Mouse (Mus musculus) neural tube, embryonic 14.5 days (tissue): ENCODE measurements at regions not wholly inside any gene's neighbourhood (a gene's known extent, or its start where the extent isn't known, plus 50 kb on each side); places are given as distances from the start of the nearest gene placed in this dataset.
A peak's percentile ranks its signal among the peaks of the same experiment; 100 is the strongest.

Source experiments
- ATAC-seq: fragments of 200-750 bp; cut with Nextera tagmentation; 2 replicates; pipeline ENCODE4 v1.8.0; 2017; ENCODE audit warnings: low read depth, mild to moderate bottlenecking, moderate TSS enrichment, moderate library complexity
- H3K27ac ChIP-seq: fragments of 300-500 bp; sonication (generic); 2 replicates; pipeline ENCODE4 v1.5.1; 2014; ENCODE audit warnings: low read depth, mild to moderate bottlenecking, control low read depth, low read length, moderate library complexity, mixed read lengths
- H3K27me3 ChIP-seq: fragments of 300-500 bp; sonication (generic); 2 replicates; pipeline ENCODE4 v1.6.1; 2014; ENCODE audit warnings: low read length; ENCODE audit not compliant: control insufficient read depth, insufficient read depth
- H3K36me3 ChIP-seq: fragments of 300-500 bp; sonication (generic); 2 replicates; pipeline ENCODE4 v1.6.1; 2014; ENCODE audit warnings: low read length, mixed read lengths; ENCODE audit not compliant: control insufficient read depth, insufficient read depth
- H3K4me1 ChIP-seq: fragments of 300-500 bp; sonication (generic); 2 replicates; pipeline ENCODE4 v1.6.1; 2014; ENCODE audit warnings: low read length; ENCODE audit not compliant: control insufficient read depth, insufficient read depth
- H3K4me2 ChIP-seq: fragments of 300-500 bp; sonication (generic); 2 replicates; pipeline ENCODE4 v1.6.1; 2014; ENCODE audit warnings: mild to moderate bottlenecking, low read depth, low read length, control low read depth
- H3K4me3 ChIP-seq: fragments of 300-500 bp; sonication (generic); 2 replicates; pipeline ENCODE4 v1.5.1; 2014; ENCODE audit warnings: low read depth, low read length, control low read depth, mixed read lengths
- H3K9ac ChIP-seq: fragments of 300-500 bp; sonication (generic); replicated peaks from 2 replicates; pipeline ENCODE4 v1.6.1; 2014; ENCODE audit warnings: low read depth, mild to moderate bottlenecking, control low read depth, low read length, mixed read lengths
- H3K9me3 ChIP-seq: fragments of 300-500 bp; sonication (generic); 2 replicates; pipeline ENCODE4 v1.6.1; 2016; ENCODE audit warnings: low read length; ENCODE audit not compliant: control insufficient read depth
- WGBS: fragments of 180-500 bp; shearing (Covaris S2); extraction: QIAGEN DNeasy Blood & Tissue Kit; methylation state at CpG from one replicate; pipeline ENCODE4 v1.1.7; 2014; 5-methylcytosine and 5-hydroxymethylcytosine counted together

DNA sequence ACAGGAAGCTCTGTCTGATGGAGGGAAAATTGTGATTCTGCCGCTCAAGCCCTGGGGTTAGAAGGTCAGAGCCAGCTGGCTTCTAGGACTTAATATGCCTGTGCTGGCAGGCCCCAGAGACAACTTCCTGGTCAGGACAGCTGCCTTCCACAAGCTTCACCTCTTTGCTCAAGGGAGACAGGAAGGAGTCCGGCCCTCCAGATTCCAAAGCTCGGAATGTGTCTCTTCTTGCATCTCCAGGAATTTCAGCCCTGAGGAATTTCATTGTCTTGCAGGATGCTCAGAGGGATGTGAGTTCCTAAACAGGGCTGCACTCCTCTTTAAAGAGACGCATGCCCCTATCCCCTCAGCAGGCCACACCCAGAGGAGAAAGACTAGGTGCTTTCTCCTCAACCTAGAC is 127.7 kb downstream of the Emx2 start:
- Histone ChIP-seq H3K27me3 (0 out of 2 replicates have a peak, but pooled peaks cover 4% of the 10 kb centered on the region), H3K4me3 (no peak overlapping the region), H3K4me1 (no peaks in the 10 kb centered on the region), H3K9ac (no peak overlapping the region), H3K36me3 (no peaks in the 10 kb centered on the region), H3K4me2 (no peak overlapping the region), H3K9me3 (no peaks in the 10 kb centered on the region), H3K27ac (no peak overlapping the region)
- 48% methylated on average over 4 of the region's 4 CpGs for WGBS
- ATAC-seq: no peak

- Histone ChIP-seq H3K27me3 (0 out of 2 replicates have a peak, but pooled peaks cover 4% of the 10 kb centered on the region), H3K27ac (no peak overlapping the region), H3K36me3 (no peaks in the 10 kb centered on the region), H3K4me1 (no peaks in the 10 kb centered on the region), H3K9me3 (no peaks in the 10 kb centered on the region), H3K4me3 (no peak overlapping the region), H3K9ac (no peak overlapping the region), H3K4me2 (no peak overlapping the region)
- 77% methylated on average over 12 of the region's 12 CpGs for WGBS
- no peak for ATAC-seq
These were observed 129.1 kb downstream of the Emx2 start for GRCm38 (mm10) chr19:59587303-59587702.

DNA sequence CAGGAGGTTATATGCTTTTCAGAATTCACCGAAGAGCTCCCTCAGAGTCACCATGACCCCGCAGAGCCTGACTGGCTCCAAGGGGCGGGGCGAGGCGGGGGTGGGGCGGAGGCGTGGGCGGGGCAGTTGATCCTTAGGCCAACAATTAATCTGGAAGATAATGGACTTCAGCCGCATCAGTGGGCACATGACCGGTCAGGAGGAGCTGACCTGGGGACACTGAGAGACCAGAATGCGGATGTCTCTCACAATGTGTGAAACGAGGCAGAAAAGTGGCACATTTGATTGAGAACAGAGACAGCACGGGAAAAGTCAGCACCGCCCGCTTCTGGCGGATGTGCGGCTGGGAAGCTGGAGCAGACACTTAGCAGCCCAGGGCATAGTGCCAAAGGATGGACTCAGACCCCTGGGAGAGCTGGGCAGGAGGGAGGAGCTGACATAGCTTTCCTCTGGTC is 129.9 kb downstream of the Emx2 start:
- peak overlapping the region; percentile 47 for H3K4me2 ChIP-seq
- no peak overlapping the region for H3K27ac ChIP-seq
- no peaks in the 10 kb centered on the region for H3K4me1 ChIP-seq
- H3K27me3 ChIP-seq: 0 out of 2 replicates have a peak, but pooled peaks cover 4% of the 10 kb centered on the region
- H3K36me3 ChIP-seq: no peaks in the 10 kb centered on the region
- WGBS: 2% methylated on average over 17 of the region's 17 CpGs
- no peak overlapping the region for H3K9ac ChIP-seq
- H3K4me3 ChIP-seq: peak overlapping the region; percentile 16; the same call in 1 of the 2 replicates
- ATAC-seq: peak; percentile 66; the same call in 1 of the 2 replicates
- H3K9me3 ChIP-seq: no peaks in the 10 kb centered on the region

DNA sequence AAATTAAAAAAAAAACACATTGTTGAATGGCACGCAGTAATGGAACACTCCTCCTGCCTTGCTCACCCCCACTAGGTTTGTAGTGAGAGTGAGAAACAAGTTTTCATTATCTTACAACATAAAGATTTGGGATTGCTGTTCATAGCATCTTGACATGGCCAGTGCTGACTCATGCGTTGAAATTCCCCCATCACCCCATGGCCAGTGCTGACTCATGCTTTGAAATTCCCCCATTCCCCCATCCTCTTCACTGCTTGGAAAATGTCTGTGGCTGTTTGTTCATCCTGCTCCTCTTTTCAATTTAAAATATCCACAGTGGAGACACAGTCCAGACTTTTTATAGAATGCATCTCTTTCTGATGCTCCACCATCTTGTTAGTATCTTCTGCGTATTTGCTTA is 131.8 kb downstream of the Emx2 start:
- over 99% methylated on average over 3 of the region's 3 CpGs for WGBS
- Histone ChIP-seq H3K27me3 (0 out of 2 replicates have a peak, but pooled peaks cover 4% of the 10 kb centered on the region), H3K9me3 (no peaks in the 10 kb centered on the region), H3K9ac (no peak overlapping the region), H3K4me1 (no peaks in the 10 kb centered on the region), H3K4me2 (no peak overlapping the region), H3K4me3 (no peak overlapping the region), H3K36me3 (no peaks in the 10 kb centered on the region), H3K27ac (no peak overlapping the region)
- ATAC-seq: no peak

DNA sequence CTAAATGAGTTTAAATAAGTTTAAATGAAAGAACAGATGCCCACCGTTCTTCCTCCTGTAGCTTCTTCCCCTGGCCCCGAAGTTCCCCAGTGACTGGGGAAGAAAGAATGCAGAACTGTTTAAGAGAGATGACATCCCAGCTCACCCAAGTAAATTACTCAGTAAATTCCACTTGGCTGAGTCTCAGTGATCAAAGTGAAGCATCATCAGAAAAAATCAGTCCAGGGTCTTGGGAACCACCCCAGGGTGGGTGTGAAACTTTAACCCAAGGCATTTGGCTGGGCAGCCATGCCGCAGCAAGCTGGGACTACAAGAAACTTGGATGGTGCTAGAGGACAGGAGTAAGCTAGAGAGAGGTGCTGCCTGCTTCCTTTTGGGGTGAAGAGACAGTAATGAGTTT is 133.9 kb downstream of the Emx2 start:
- no peak for ATAC-seq
- no peak overlapping the region for H3K4me2 ChIP-seq
- H3K4me3 ChIP-seq: no peak overlapping the region
- no peaks in the 10 kb centered on the region for H3K9me3 ChIP-seq
- no peaks in the 10 kb centered on the region for H3K4me1 ChIP-seq
- H3K27ac ChIP-seq: no peak overlapping the region
- H3K9ac ChIP-seq: no peak overlapping the region
- WGBS: 66% methylated on average over 3 of the region's 3 CpGs
- no peaks in the 10 kb centered on the region for H3K36me3 ChIP-seq
- H3K27me3 ChIP-seq: no peaks in the 10 kb centered on the region

GRCm38 (mm10) chr19:59624288-59624795 is 166.2 kb downstream of the Emx2 start:
- no peak overlapping the region for H3K4me3 ChIP-seq
- peaks cover 10% of the 10 kb centered on the region for H3K4me1 ChIP-seq
- ATAC-seq: no peak
- H3K9me3 ChIP-seq: no peaks in the 10 kb centered on the region
- H3K9ac ChIP-seq: no peak overlapping the region
- 85% methylated on average over 6 of the region's 6 CpGs for WGBS
- no peaks in the 10 kb centered on the region for H3K27me3 ChIP-seq
- no peak overlapping the region for H3K27ac ChIP-seq
- H3K36me3 ChIP-seq: no peaks in the 10 kb centered on the region
- H3K4me2 ChIP-seq: no peak overlapping the region

DNA sequence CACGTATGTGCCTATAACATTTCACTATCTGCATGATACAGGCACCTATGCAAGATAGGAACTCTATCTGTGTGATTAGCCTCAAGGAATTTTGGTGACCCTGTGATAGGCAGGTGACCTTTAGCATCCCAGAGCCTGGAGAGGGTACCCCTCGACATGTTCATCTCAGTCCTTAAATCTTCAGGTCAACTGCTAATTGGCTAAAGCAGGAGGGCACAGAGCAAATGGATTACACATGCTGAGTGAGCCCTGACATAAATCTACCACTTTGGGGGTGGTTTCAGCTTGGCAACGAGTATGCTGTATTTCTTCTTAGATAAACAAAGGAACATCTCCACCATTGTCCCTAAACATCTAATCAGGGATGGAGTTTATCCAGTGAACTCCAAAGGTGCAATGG is 169.5 kb downstream of the Emx2 start:
- no peaks in the 10 kb centered on the region for H3K36me3 ChIP-seq
- WGBS: 45% methylated on average over 3 of the region's 3 CpGs
- no peak overlapping the region for H3K4me2 ChIP-seq
- no peak overlapping the region for H3K27ac ChIP-seq
- peaks cover 10% of the 10 kb centered on the region for H3K4me1 ChIP-seq
- no peak overlapping the region for H3K4me3 ChIP-seq
- no peaks in the 10 kb centered on the region for H3K9me3 ChIP-seq
- ATAC-seq: no peak
- H3K9ac ChIP-seq: no peak overlapping the region
- H3K27me3 ChIP-seq: no peaks in the 10 kb centered on the region

- H3K4me1 ChIP-seq: peaks cover 10% of the 10 kb centered on the region
- WGBS: 35% methylated on average over 15 of the region's 15 CpGs
- no peaks in the 10 kb centered on the region for H3K36me3 ChIP-seq
- no peaks in the 10 kb centered on the region for H3K27me3 ChIP-seq
- no peak overlapping the region for H3K9ac ChIP-seq
- H3K4me3 ChIP-seq: no peak overlapping the region
- H3K4me2 ChIP-seq: no peak overlapping the region
- H3K9me3 ChIP-seq: no peaks in the 10 kb centered on the region
- H3K27ac ChIP-seq: no peak overlapping the region
- ATAC-seq: peak; percentile 79
These were observed 170.4 kb downstream of the Emx2 start for GRCm38 (mm10) chr19:59628296-59629160.

DNA sequence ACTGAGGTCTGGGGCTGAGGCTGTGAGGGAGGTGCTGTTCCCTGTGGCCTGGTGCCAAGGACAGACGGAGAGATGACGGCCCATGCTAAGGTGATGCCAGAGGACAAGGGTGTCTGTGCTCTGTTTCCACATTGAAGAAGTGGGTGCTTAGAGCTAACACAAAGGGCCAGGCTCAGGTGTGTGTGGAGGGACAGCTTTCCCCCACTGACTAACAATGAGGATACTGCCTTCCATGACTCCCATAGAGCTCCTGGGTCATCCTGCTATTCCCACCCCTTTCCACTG is 170.9 kb downstream of the Emx2 start:
- H3K36me3 ChIP-seq: no peaks in the 10 kb centered on the region
- H3K4me1 ChIP-seq: peaks cover 10% of the 10 kb centered on the region
- no peak overlapping the region for H3K4me3 ChIP-seq
- no peak overlapping the region for H3K27ac ChIP-seq
- H3K27me3 ChIP-seq: no peaks in the 10 kb centered on the region
- ATAC-seq: 0 out of 2 replicates have a peak, but pooled peaks have one; percentile 41
- no peak overlapping the region for H3K4me2 ChIP-seq
- H3K9me3 ChIP-seq: no peaks in the 10 kb centered on the region
- 64% methylated on average over 2 of the region's 2 CpGs for WGBS
- no peak overlapping the region for H3K9ac ChIP-seq
